Mouse (Mus musculus): ENCODE data around the gene Gm4871. TPM values are rescaled to one million over a fixed set of nuclear protein-coding genes. Genes with fewer than 3 reads are reported as not detected.

The Gm4871 gene
- polyA plus RNA-seq, 1 experiment from 2014 or later: not detected

GRCm38 (mm10) chr5:144990051-144990450 is 42.5 kb downstream of the Gm4871 start:
- Histone ChIP-seq H3K9me3 (replicated peaks) (no peaks in the 10 kb centered on the region), H3K4me1 (replicated peaks) (no peaks in the 10 kb centered on the region)
- 79% methylated on average over 2 of the region's 2 CpGs for WGBS

GRCm38 (mm10) chr5:144989061-144989405 is 43.5 kb downstream of the Gm4871 start:
- H3K27me3 ChIP-seq: no peaks in the 10 kb centered on the region
- H3K9ac ChIP-seq: no peak overlapping the region
- H3K36me3 ChIP-seq: no peaks in the 10 kb centered on the region
- ATAC-seq (replicated peaks; ENCODE audit: insufficient number of reproducible peaks, insufficient read depth, low FRiP score, low read depth): no peak
- no peak overlapping the region for H3K4me2 ChIP-seq
- WGBS: 81% methylated on average over 4 of the region's 4 CpGs
- no peaks in the 10 kb centered on the region for H3K4me1 ChIP-seq (replicated peaks)
- no peak overlapping the region for H3K4me3 ChIP-seq
- H3K9me3 ChIP-seq (replicated peaks): no peaks in the 10 kb centered on the region
- no peak overlapping the region for H3K27ac ChIP-seq

More at GRCm38 (mm10) chr5:144990051-144990450, 42.5 kb downstream of the Gm4871 start:
- Histone ChIP-seq H3K4me2 (no peak overlapping the region), H3K27me3 (no peaks in the 10 kb centered on the region), H3K36me3 (no peaks in the 10 kb centered on the region), H3K4me3 (no peak overlapping the region), H3K27ac (no peak overlapping the region), H3K9ac (no peak overlapping the region)
- no peak for ATAC-seq (replicated peaks; ENCODE audit: insufficient number of reproducible peaks, insufficient read depth, low FRiP score, low read depth)

DNA sequence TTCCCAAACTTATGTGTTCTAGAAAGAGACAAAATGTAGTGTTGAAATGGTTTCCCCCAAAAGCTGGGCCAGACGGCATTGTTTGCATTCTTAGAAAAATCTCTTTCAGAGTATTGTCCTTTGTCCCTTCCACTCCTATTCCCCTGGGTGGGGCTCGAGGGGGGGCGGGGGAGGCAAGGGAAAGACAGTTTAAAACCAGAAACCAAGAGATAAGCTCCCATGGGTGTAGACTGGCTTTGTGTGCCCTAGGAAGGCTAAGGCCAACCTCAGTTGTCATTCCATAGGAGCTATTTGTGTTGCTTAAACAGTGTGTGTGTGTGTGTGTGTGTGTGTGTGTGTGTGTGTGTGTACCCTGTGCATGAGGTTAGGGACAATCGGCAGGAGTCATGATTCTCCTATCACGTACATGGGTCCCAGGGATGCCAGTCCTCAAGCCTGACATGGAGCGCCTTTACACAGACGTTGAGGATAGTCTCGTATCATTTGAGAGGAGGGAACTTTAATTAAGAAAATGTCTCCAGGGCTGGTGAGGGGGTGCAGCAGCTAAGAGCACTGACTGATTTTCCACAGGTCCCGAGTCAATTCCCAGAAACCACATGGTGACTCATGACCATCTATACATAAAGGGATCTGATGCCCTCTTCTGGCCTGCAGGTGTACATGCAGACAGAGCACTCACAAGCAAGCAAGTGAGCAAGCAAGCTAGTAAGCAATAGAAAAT is 44.1 kb downstream of the Gm4871 start:
- no peak overlapping the region for H3K4me2 ChIP-seq
- H3K27ac ChIP-seq: no peak overlapping the region
- H3K4me1 ChIP-seq (replicated peaks): no peaks in the 10 kb centered on the region
- H3K9me3 ChIP-seq (replicated peaks): no peaks in the 10 kb centered on the region
- WGBS: 48% methylated on average over 9 of the region's 9 CpGs
- H3K4me3 ChIP-seq: no peak overlapping the region
- no peak for ATAC-seq (replicated peaks; ENCODE audit: insufficient number of reproducible peaks, insufficient read depth, low FRiP score, low read depth)
- H3K9ac ChIP-seq: no peak overlapping the region
- H3K36me3 ChIP-seq: no peaks in the 10 kb centered on the region
- H3K27me3 ChIP-seq: no peaks in the 10 kb centered on the region

GRCm38 (mm10) chr5:144987561-144987960 is 45.0 kb downstream of the Gm4871 start:
- Histone ChIP-seq H3K4me3 (no peak overlapping the region), H3K4me1 (replicated peaks) (no peaks in the 10 kb centered on the region), H3K27me3 (no peaks in the 10 kb centered on the region), H3K4me2 (no peak overlapping the region), H3K9ac (no peak overlapping the region), H3K9me3 (replicated peaks) (peaks cover 4% of the 10 kb centered on the region; the same call in 1 of the 2 replicates), H3K36me3 (no peaks in the 10 kb centered on the region), H3K27ac (no peak overlapping the region)
- 93% methylated on average over 13 of the region's 13 CpGs for WGBS
- no peak for ATAC-seq (replicated peaks; ENCODE audit: insufficient number of reproducible peaks, insufficient read depth, low FRiP score, low read depth)

GRCm38 (mm10) chr5:144984839-144985238 is 47.7 kb downstream of the Gm4871 start:
- H3K4me1 ChIP-seq (replicated peaks): no peaks in the 10 kb centered on the region
- H3K4me3 ChIP-seq: no peak overlapping the region
- peaks cover 4% of the 10 kb centered on the region; the same call in 1 of the 2 replicates for H3K9me3 ChIP-seq (replicated peaks)
- ATAC-seq (replicated peaks; ENCODE audit: insufficient number of reproducible peaks, insufficient read depth, low FRiP score, low read depth): no peak
- no peaks in the 10 kb centered on the region for H3K27me3 ChIP-seq
- H3K9ac ChIP-seq: no peak overlapping the region
- WGBS: 92% methylated on average over 5 of the region's 5 CpGs
- H3K27ac ChIP-seq: no peak overlapping the region
- H3K36me3 ChIP-seq: no peaks in the 10 kb centered on the region
- no peak overlapping the region for H3K4me2 ChIP-seq

DNA sequence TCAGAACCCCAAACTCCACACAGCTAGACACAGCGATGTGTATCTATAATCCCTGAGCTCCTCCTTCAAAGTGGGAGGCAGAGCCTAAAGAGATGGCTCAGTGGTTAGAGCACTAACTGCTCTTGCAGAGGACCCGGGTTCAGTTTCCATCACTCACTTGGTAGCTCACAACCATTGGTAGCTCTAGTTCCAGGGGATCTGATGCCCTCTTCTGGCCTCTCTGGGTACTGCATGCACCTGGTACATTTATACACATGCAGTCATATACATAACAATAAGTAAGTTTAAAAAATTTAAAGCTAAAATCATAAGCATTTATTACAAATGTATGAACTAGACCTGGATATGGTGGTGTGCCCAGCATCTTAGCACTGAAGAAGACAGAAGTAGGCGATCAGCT is 49.3 kb downstream of the Gm4871 start:
- ATAC-seq (replicated peaks; ENCODE audit: insufficient number of reproducible peaks, insufficient read depth, low FRiP score, low read depth): no peak
- Histone ChIP-seq H3K27ac (no peak overlapping the region), H3K9me3 (replicated peaks) (peaks cover 4% of the 10 kb centered on the region; the same call in 1 of the 2 replicates), H3K4me1 (replicated peaks) (peaks cover 8% of the 10 kb centered on the region), H3K9ac (no peak overlapping the region), H3K27me3 (no peaks in the 10 kb centered on the region), H3K36me3 (no peaks in the 10 kb centered on the region), H3K4me2 (no peak overlapping the region), H3K4me3 (no peak overlapping the region)
- WGBS: 91% methylated on average over 3 of the region's 3 CpGs

Other genes with a start within 250 kb of the Gm4871 start
- gene Smurf1, start 66.9 kb downstream of the Gm4871 start, polyA plus RNA-seq (2015; fragmentation: Nextera tagmentation; extraction: Ambion mirVana): 11.3 and 13.8 TPM in 2 replicates
- gene 1700018F24Rik, start 10.2 kb upstream of the Gm4871 start, polyA plus RNA-seq (2015; fragmentation: Nextera tagmentation; extraction: Ambion mirVana): not detected in 2 replicates
- 86.8 and 96.4 TPM in 2 replicates for gene Arpc1a, start 51.1 kb upstream of the Gm4871 start, polyA plus RNA-seq (2015; fragmentation: Nextera tagmentation; extraction: Ambion mirVana)
- not detected in 2 replicates for gene Kpna7, start 51.3 kb upstream of the Gm4871 start, polyA plus RNA-seq (2015; fragmentation: Nextera tagmentation; extraction: Ambion mirVana)
- 214 and 308 TPM in 2 replicates for gene Arpc1b, start 81.5 kb upstream of the Gm4871 start, polyA plus RNA-seq (2015; fragmentation: Nextera tagmentation; extraction: Ambion mirVana)
- 52.1 and 65.4 TPM in 2 replicates for gene Pdap1, start 107.5 kb upstream of the Gm4871 start, polyA plus RNA-seq (2015; fragmentation: Nextera tagmentation; extraction: Ambion mirVana)
- 113 and 116 TPM in 2 replicates for gene Bud31, start 107.6 kb upstream of the Gm4871 start, polyA plus RNA-seq (2015; fragmentation: Nextera tagmentation; extraction: Ambion mirVana)
- 11.9 and 15.8 TPM in 2 replicates for gene Ptcd1, start 134.4 kb upstream of the Gm4871 start, polyA plus RNA-seq (2015; fragmentation: Nextera tagmentation; extraction: Ambion mirVana)
- gene Cpsf4, start 134.5 kb upstream of the Gm4871 start, polyA plus RNA-seq (2015; fragmentation: Nextera tagmentation; extraction: Ambion mirVana): 20.9 and 28.2 TPM in 2 replicates
- 1,147 and 1,514 TPM in 2 replicates for gene Atp5j2, start 159.3 kb upstream of the Gm4871 start, polyA plus RNA-seq (2015; fragmentation: Nextera tagmentation; extraction: Ambion mirVana)
- 6.0 and 7.4 TPM in 2 replicates for gene Zkscan14, start 169.1 kb upstream of the Gm4871 start, polyA plus RNA-seq (2015; fragmentation: Nextera tagmentation; extraction: Ambion mirVana)
- 8.4 and 10.3 TPM in 2 replicates for gene Zkscan5, start 171.8 kb upstream of the Gm4871 start, polyA plus RNA-seq (2015; fragmentation: Nextera tagmentation; extraction: Ambion mirVana)
- gene Zfp655, start 199.0 kb upstream of the Gm4871 start, polyA plus RNA-seq (2015; fragmentation: Nextera tagmentation; extraction: Ambion mirVana): 27.4 and 29.6 TPM in 2 replicates
- 0.40 and 0.62 TPM in 2 replicates for gene Zscan25, start 247.7 kb upstream of the Gm4871 start, polyA plus RNA-seq (2015; fragmentation: Nextera tagmentation; extraction: Ambion mirVana)